In genomic region chr9:62450355-62450754, GRCm38 (mm10) we compare ENCODE assay signal across 13 mouse cellular contexts.
DNase-seq lines count a peak whose midpoint lies in the region; TF ChIP-seq lines count a peak whose summit lies in the region.
"Had no signal": no experiment of that assay in that cellular context is flagged by ENCODE, and none has a peak within 500 bp of the region (broad histone marks: within the 10 kb centered on the region; RNA-seq: fewer than 3 reads in every experiment).

No protein-coding gene starts in this region.

- H3K36me3 ChIP-seq in heart, embryonic 10.5 days: no peaks in the 10 kb centered on the region
- H3K36me3 ChIP-seq in kidney, adult 2 months (ENCODE audit: control insufficient read depth, insufficient read depth, low read length): no peaks in the 10 kb centered on the region

- peaks cover 50% of the 10 kb centered on the region for H3K4me1 ChIP-seq in heart, embryonic 10.5 days
- peaks cover 31% of the 10 kb centered on the region for H3K4me1 ChIP-seq in kidney, adult 2 months (ENCODE audit: control insufficient read depth, insufficient read depth, low read length)

- H3K27ac ChIP-seq in heart, embryonic 10.5 days: peak overlapping the region; percentile 92
- peak overlapping the region; percentile 29; the same call in 1 of the 2 replicates for H3K27ac ChIP-seq in kidney, adult 2 months (ENCODE audit: insufficient read depth, low read depth, low read length)
- H3K27ac ChIP-seq: forebrain, embryonic 10.5 days; hindbrain, embryonic 13.5 days; midbrain, embryonic 10.5 days had no signal

- no peak for DNase-seq in heart, embryonic 10.5 days (ENCODE audit: low spot score)
- DNase-seq in heart, adult 9 months (ENCODE audit: low spot score in 2 of 2): no peak
- DNase-seq in kidney, adult 2 months: no peak
- DNase-seq in kidney, adult 18-20 months: no peak
- DNase-seq in brain, adult 2 months (ENCODE audit: low read depth, low spot score): peak; percentile 67
- peak; percentile 77 for DNase-seq in cerebellum, adult 9-10 months
- DNase-seq in embryo, embryonic 10 days (ENCODE audit: low spot score): no peak
- DNase-seq: adrenal gland, adult 2 months; gastrocnemius, postnatal 36 days; right cerebral cortex, postnatal 14 days had no signal

- no peak overlapping the region for H3K4me3 ChIP-seq in heart, embryonic 10.5 days
- H3K4me3 ChIP-seq in kidney, adult 2 months (ENCODE audit: insufficient read depth, low read depth, low read length): no peak overlapping the region
- H3K4me3 ChIP-seq: forebrain, embryonic 10.5 days; hindbrain, embryonic 13.5 days; midbrain, embryonic 10.5 days had no signal

- no peak for TF ChIP-seq POLR2A in kidney, adult 2 months (IDR thresholded peaks at IDR 0.05; ENCODE audit: low read depth, low read length)

- TF ChIP-seq CTCF in kidney, adult 2 months (conservative IDR thresholded peaks at IDR 0.05; ENCODE audit: insufficient read depth, insufficient read length, low read depth, low read length): no peak

- no peaks in the 10 kb centered on the region for H3K9me3 ChIP-seq in heart, embryonic 10.5 days
- H3K9me3 ChIP-seq: forebrain, embryonic 10.5 days; hindbrain, embryonic 13.5 days had no signal

- H3K27me3 ChIP-seq in heart, embryonic 10.5 days (ENCODE audit: insufficient read depth, poor library complexity, severe bottlenecking): no peaks in the 10 kb centered on the region
- H3K27me3 ChIP-seq in kidney, adult 2 months (replicated peaks; ENCODE audit: control insufficient read depth, insufficient read depth, low read length): no peaks in the 10 kb centered on the region
- H3K27me3 ChIP-seq: hindbrain, embryonic 13.5 days had no signal

- WGBS in heart, embryonic 10.5 days: 67% methylated on average over 6 of the region's 6 CpGs
- 89% methylated on average over 6 of the region's 6 CpGs for WGBS in kidney, adult 2 months

Comparison
In these comparisons a context has a peak if more than half of its experiments do, and no peak if none do; other contexts are left out.
1. DNase-seq: peak in brain, adult 2 months (single experiment) and cerebellum, adult 9-10 months (single experiment); none in heart, embryonic 10.5 days (single experiment), heart, adult 9 months (0 of 2), kidney, adult 2 months (single experiment), kidney, adult 18-20 months (single experiment) and embryo, embryonic 10 days (single experiment).